9 mouse cellular contexts compared by ENCODE assay signal in genomic region chr14:14349485-14350262, GRCm38 (mm10). TPM values are rescaled to one million over a fixed set of nuclear protein-coding genes. Genes with fewer than 3 reads are reported as not detected.
DNase-seq lines count a peak whose midpoint lies in the region; ATAC-seq lines count a peak whose summit lies in the region.
"Had no signal": no experiment of that assay in that cellular context is flagged by ENCODE, and none has a peak within 500 bp of the region (broad histone marks: within the 10 kb centered on the region; RNA-seq: fewer than 3 reads in every experiment).

No protein-coding gene starts in this region.

- H3K9ac ChIP-seq in midbrain, embryonic 16.5 days (ENCODE audit: low read depth, low read length) = no peak overlapping the region

- no peaks in the 10 kb centered on the region for H3K27me3 ChIP-seq in midbrain, embryonic 10.5 days (ENCODE audit: low read depth, poor library complexity, severe bottlenecking)
- no peaks in the 10 kb centered on the region for H3K27me3 ChIP-seq in midbrain, embryonic 16.5 days (ENCODE audit: control insufficient read depth, insufficient read depth, low read depth, low read length)

- ATAC-seq in midbrain, embryonic 16.5 days = no peak
- peak; percentile 3; the same call in 1 of the 2 replicates for ATAC-seq in megakaryocyte, adult 5-6 weeks (ENCODE audit: poor library complexity, severe bottlenecking)

- WGBS in midbrain, embryonic 10.5 days = 91% methylated on average over 20 of the region's 20 CpGs
- 98% methylated on average over 20 of the region's 20 CpGs for WGBS in midbrain, embryonic 16.5 days

- H3K36me3 ChIP-seq in midbrain, embryonic 10.5 days = peaks cover 40% of the 10 kb centered on the region
- 0 out of 2 replicates have a peak, but pooled peaks cover 3% of the 10 kb centered on the region for H3K36me3 ChIP-seq in midbrain, embryonic 16.5 days (ENCODE audit: control insufficient read depth, insufficient read depth, low read length)

- no peak overlapping the region for H3K4me2 ChIP-seq in midbrain, embryonic 16.5 days (ENCODE audit: low read length)

- peaks cover 13% of the 10 kb centered on the region; the same call in 1 of the 2 replicates for H3K4me1 ChIP-seq in midbrain, embryonic 10.5 days
- no peaks in the 10 kb centered on the region for H3K4me1 ChIP-seq in midbrain, embryonic 16.5 days (ENCODE audit: control insufficient read depth, insufficient read depth, low read length)

- H3K27ac ChIP-seq in midbrain, embryonic 10.5 days (replicated peaks) = no peak overlapping the region
- H3K27ac ChIP-seq in midbrain, embryonic 16.5 days (ENCODE audit: low read length) = no peak overlapping the region

- H3K9me3 ChIP-seq in midbrain, embryonic 10.5 days (replicated peaks) = peaks cover 85% of the 10 kb centered on the region
- H3K9me3 ChIP-seq in midbrain, embryonic 16.5 days (replicated peaks; ENCODE audit: control insufficient read depth, low read length, poor library complexity, severe bottlenecking) = peaks cover 20% of the 10 kb centered on the region; the same call in 1 of the 2 replicates

- peak; percentile 27 to 50 for DNase-seq in frontal cortex, postnatal 10 days (ENCODE audit: low spot score in 2 of 2)
- DNase-seq in frontal cortex, postnatal 36 days (ENCODE audit: low spot score in 2 of 2) = no peak
- DNase-seq in midbrain, embryonic 10.5 days (ENCODE audit: low spot score) = peak; percentile 17
- DNase-seq in ZHBTc4 (ENCODE audit: low read depth, low spot score) = peak; percentile 57
- no peak for DNase-seq in adrenal gland, adult 18-20 months (ENCODE audit: low spot score in 2 of 2)
- no peak for DNase-seq in layer of hippocampus, postnatal 36 days

- H3K4me3 ChIP-seq in midbrain, embryonic 10.5 days = no peak overlapping the region
- no peak overlapping the region for H3K4me3 ChIP-seq in midbrain, embryonic 16.5 days (ENCODE audit: low read depth, low read length)

RNA-seq across cellular contexts. Expression of gene Il3ra, which starts 3.6 kb away (rescaled TPM):
- polyA plus RNA-seq in midbrain, embryonic 10.5 days (2016; fragmentation: Nextera tagmentation; extraction: Ambion mirVana) = 2.0 and 2.3 TPM in 2 replicates
- polyA plus RNA-seq in midbrain, embryonic 16.5 days (2015; fragmentation: Nextera tagmentation; extraction: Ambion mirVana) = 2.3 and 2.7 TPM in 2 replicates
- total RNA-seq in megakaryocyte, adult 5-6 weeks (2015) = 17.5 and 18.3 TPM in 2 replicates
- total RNA-seq in megakaryocyte, adult 5-6 weeks (2017) = 70.9 and 82.3 TPM in 2 replicates
- 1 to 10 TPM; 5.6 to 8.0 TPM for total RNA-seq in adrenal gland, adult 18-20 months (2021)
- total RNA-seq in layer of hippocampus, postnatal 36 days (2021) = 1 to 10 TPM; 3.0 TPM

RNA-seq across cellular contexts. Expression of gene Olfr31, which starts 27.0 kb away (rescaled TPM):
- not detected in 2 replicates for polyA plus RNA-seq in midbrain, embryonic 10.5 days (2016; fragmentation: Nextera tagmentation; extraction: Ambion mirVana)
- 0.22 TPM in 1 of 2 replicates, not detected in the other for polyA plus RNA-seq in midbrain, embryonic 16.5 days (2015; fragmentation: Nextera tagmentation; extraction: Ambion mirVana)
- total RNA-seq in megakaryocyte, adult 5-6 weeks (2015) = not detected in 2 replicates
- total RNA-seq in megakaryocyte, adult 5-6 weeks (2017) = not detected in 2 replicates
- total RNA-seq in adrenal gland, adult 18-20 months (2021) = not detected
- not detected for total RNA-seq in layer of hippocampus, postnatal 36 days (2021)
- polyA plus RNA-seq: large intestine, adult 2 months had no signal

RNA-seq across cellular contexts. Expression of gene Olfr721-ps1, which starts 51.4 kb away (rescaled TPM):
- not detected in 2 replicates for polyA plus RNA-seq in midbrain, embryonic 10.5 days (2016; fragmentation: Nextera tagmentation; extraction: Ambion mirVana)
- not detected in 2 replicates for polyA plus RNA-seq in midbrain, embryonic 16.5 days (2015; fragmentation: Nextera tagmentation; extraction: Ambion mirVana)
- not detected in 2 replicates for total RNA-seq in megakaryocyte, adult 5-6 weeks (2015)
- total RNA-seq in megakaryocyte, adult 5-6 weeks (2017) = not detected in 2 replicates
- not detected for total RNA-seq in adrenal gland, adult 18-20 months (2021)
- not detected for total RNA-seq in layer of hippocampus, postnatal 36 days (2021)
- polyA plus RNA-seq: large intestine, adult 2 months had no signal

Comparison
In these comparisons a context has a peak if more than half of its experiments do, and no peak if none do; other contexts are left out.
1. DNase-seq: peak in frontal cortex, postnatal 10 days (2 of 2), midbrain, embryonic 10.5 days (single experiment) and ZHBTc4 (single experiment); none in frontal cortex, postnatal 36 days (0 of 2), adrenal gland, adult 18-20 months (0 of 2) and layer of hippocampus, postnatal 36 days (0 of 2).